Mouse (Mus musculus) kidney, postnatal 0 days (tissue): ENCODE measurements around the gene Icam4. TPM values are rescaled to one million over a fixed set of nuclear protein-coding genes. Genes with fewer than 3 reads are reported as not detected.

Source experiments
- ATAC-seq: fragments of 200-750 bp; cut with Nextera tagmentation; replicated peaks from 2 replicates; pipeline ENCODE4 v1.8.0; 2017; ENCODE audit warnings: low read depth, moderate number of reproducible peaks, moderate TSS enrichment, moderate library complexity; ENCODE audit not compliant: low FRiP score
- DNase-seq: peaks from one replicate; pipeline ENCODE4 v3.0.0-alpha.2; 2016; ENCODE audit warnings: low spot score
- H3K27ac ChIP-seq: fragments of 300-500 bp; sonication (generic); 2 replicates; pipeline ENCODE4 v1.5.1; 2014; ENCODE audit warnings: mild to moderate bottlenecking
- H3K27me3 ChIP-seq: fragments of 300-500 bp; sonication (generic); 2 replicates; pipeline ENCODE4 v1.6.1; 2014; ENCODE audit warnings: low read length, mixed read lengths; ENCODE audit not compliant: insufficient read depth
- H3K36me3 ChIP-seq: fragments of 300-500 bp; sonication (generic); 2 replicates; pipeline ENCODE4 v1.6.1; 2014; ENCODE audit warnings: low read length, mixed read lengths; ENCODE audit not compliant: insufficient read depth
- H3K4me1 ChIP-seq: fragments of 300-500 bp; sonication (generic); replicated peaks from 2 replicates; pipeline ENCODE4 v1.6.1; 2014; ENCODE audit warnings: antibody characterized with exemption, low read length, mixed read lengths; ENCODE audit not compliant: insufficient read depth
- H3K4me2 ChIP-seq: fragments of 300-500 bp; sonication (generic); 2 replicates; pipeline ENCODE4 v1.6.1; 2014; ENCODE audit warnings: mild to moderate bottlenecking, low read length, moderate library complexity, mixed read lengths
- H3K4me3 ChIP-seq: fragments of 300-500 bp; sonication (generic); replicated peaks from 2 replicates; pipeline ENCODE4 v1.5.1; 2014; ENCODE audit warnings: low read depth, low read length
- H3K9ac ChIP-seq: fragments of 300-500 bp; sonication (generic); 2 replicates; pipeline ENCODE4 v1.6.1; 2014; ENCODE audit warnings: low read depth, low read length
- H3K9me3 ChIP-seq: fragments of 300-500 bp; sonication (generic); replicated peaks from 2 replicates; pipeline ENCODE4 v1.6.1; 2016; ENCODE audit warnings: low read length, inconsistent platforms, mixed read lengths
- CTCF ChIP-seq: IDR thresholded peaks from 2 replicates; pipeline ENCODE4 v1.5.1; 2016; ENCODE audit warnings: antibody characterized with exemption, low read depth, mild to moderate bottlenecking, moderate library complexity
- WGBS: fragments of 180-500 bp; shearing (Covaris S2); extraction: QIAGEN DNeasy Blood & Tissue Kit; methylation state at CpG from one replicate; pipeline ENCODE4 v1.1.7; 2014; 5-methylcytosine and 5-hydroxymethylcytosine counted together
- polyA plus RNA-seq: library from polyadenylated mRNA; unstranded; fragments of >200 nt; fragmentation: Nextera tagmentation; extraction: Ambion mirVana; gene quantifications from 2 replicates; pipeline ENCODE4 v1.2.1, GENCODE M21; 2015

Icam4 gene
- polyA plus RNA-seq, 1 experiment from 2014 or later, result 0.26 TPM

GRCm38 (mm10) chr9:21031251-21031895, 2.2 kb downstream of the Icam4 start:
- WGBS, result under 1% methylated on average over 36 of the region's 36 CpGs
- no peak for TF ChIP-seq CTCF
- peaks cover 29% of the 10 kb centered on the region for H3K4me1 ChIP-seq

DNA sequence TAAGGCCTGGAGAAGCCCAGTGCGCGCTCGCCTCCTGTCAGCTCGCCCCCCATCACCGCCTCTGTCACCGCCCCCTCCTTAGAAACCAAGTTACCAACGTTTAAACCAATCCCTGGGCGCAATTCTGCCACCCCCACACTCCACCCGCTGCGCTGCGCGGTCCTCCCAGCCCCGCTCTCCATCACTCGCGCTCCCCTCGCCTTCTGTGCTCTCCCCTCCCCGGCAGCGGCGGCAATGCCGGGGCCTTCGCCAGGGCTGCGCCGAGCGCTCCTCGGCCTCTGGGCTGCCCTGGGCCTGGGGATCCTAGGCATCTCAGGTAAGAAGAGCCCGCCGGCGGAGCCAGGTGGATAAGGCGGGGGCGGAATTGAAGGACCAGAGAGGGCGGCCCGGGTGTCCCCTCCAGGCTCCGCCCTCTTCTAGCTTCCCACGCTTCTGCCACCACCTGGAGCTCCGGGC, 2.8 kb downstream of the Icam4 start, which contains the start of gene Icam5:
Icam5 (plus strand) TSS at position 178 of the 456 bp plus-strand sequence.
- peak within 1 kb of the TSS; percentile 93 for H3K4me2 ChIP-seq
- H3K36me3 ChIP-seq, result no peaks in the 10 kb centered on the region
- H3K27ac ChIP-seq, result no peak within 1 kb of the TSS
- H3K4me1 ChIP-seq, result peaks cover 29% of the 10 kb centered on the region
- DNase-seq (no peak), ATAC-seq (no peak)
- peak within 1 kb of the TSS; percentile 24 for H3K9ac ChIP-seq
- H3K27me3 ChIP-seq, result peaks cover 40% of the 10 kb centered on the region
- TF ChIP-seq CTCF, result no peak
- WGBS, result under 1% methylated on average over 33 of the region's 35 CpGs
- H3K4me3 ChIP-seq, result peak within 1 kb of the TSS; percentile 44
- H3K9me3 ChIP-seq, result no peaks in the 10 kb centered on the region

More at GRCm38 (mm10) chr9:21031251-21031895, 2.2 kb downstream of the Icam4 start:
- DNase-seq (peak; percentile 80), ATAC-seq (peak; percentile 2; the same call in 1 of the 2 replicates)
- H3K27ac ChIP-seq, result no peak overlapping the region
- H3K4me2 ChIP-seq, result peak overlapping the region; percentile 93
- no peak overlapping the region for H3K9ac ChIP-seq
- peak overlapping the region; percentile 44 for H3K4me3 ChIP-seq
- H3K27me3 ChIP-seq, result peaks cover 34% of the 10 kb centered on the region
- H3K36me3 ChIP-seq, result no peaks in the 10 kb centered on the region
- H3K9me3 ChIP-seq, result no peaks in the 10 kb centered on the region

DNA sequence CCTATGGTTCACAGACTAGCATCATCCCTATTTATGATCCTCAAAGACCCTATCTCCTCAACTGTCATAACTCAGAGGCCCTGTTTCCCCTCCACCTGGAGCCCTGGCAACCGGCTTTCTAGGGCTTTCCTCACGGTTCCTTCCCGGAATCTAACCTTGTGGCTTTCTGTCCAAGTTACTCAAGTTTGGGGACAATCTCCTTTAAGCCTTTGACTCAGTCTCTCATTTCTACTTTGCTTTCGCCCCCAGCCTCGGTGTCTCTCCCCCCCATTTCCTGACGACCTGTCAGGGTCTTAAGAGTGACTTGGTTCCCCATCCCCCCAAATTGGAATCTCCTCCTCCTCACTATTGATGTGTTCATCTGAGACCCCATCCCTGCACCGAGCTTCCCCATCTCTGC, 3.3 kb downstream of the Icam4 start:
- peaks cover 46% of the 10 kb centered on the region for H3K27me3 ChIP-seq
- WGBS, result 2% methylated on average over 7 of the region's 7 CpGs
- no peak for TF ChIP-seq CTCF
- no peaks in the 10 kb centered on the region for H3K9me3 ChIP-seq
- ATAC-seq (no peak), DNase-seq (no peak)
- H3K4me3 ChIP-seq, result peak overlapping the region; percentile 44
- H3K27ac ChIP-seq, result no peak overlapping the region
- peak overlapping the region; percentile 93 for H3K4me2 ChIP-seq
- H3K4me1 ChIP-seq, result peaks cover 34% of the 10 kb centered on the region
- no peak overlapping the region for H3K9ac ChIP-seq
- no peaks in the 10 kb centered on the region for H3K36me3 ChIP-seq

- ATAC-seq (peak; percentile 46), DNase-seq (peak; percentile 95)
- H3K27me3 ChIP-seq, result peaks cover 52% of the 10 kb centered on the region
- no peaks in the 10 kb centered on the region for H3K9me3 ChIP-seq
- H3K27ac ChIP-seq, result no peak overlapping the region
- TF ChIP-seq CTCF, result no peak
- under 1% methylated on average over 34 of the region's 34 CpGs for WGBS
- H3K9ac ChIP-seq, result peak overlapping the region; percentile 24; the same call in 1 of the 2 replicates
- peak overlapping the region; percentile 44 for H3K4me3 ChIP-seq
- peaks cover 39% of the 10 kb centered on the region for H3K4me1 ChIP-seq
- peak overlapping the region; percentile 93 for H3K4me2 ChIP-seq
- no peaks in the 10 kb centered on the region for H3K36me3 ChIP-seq
Measured at GRCm38 (mm10) chr9:21033136-21033535, 4.0 kb downstream of the Icam4 start.

DNA sequence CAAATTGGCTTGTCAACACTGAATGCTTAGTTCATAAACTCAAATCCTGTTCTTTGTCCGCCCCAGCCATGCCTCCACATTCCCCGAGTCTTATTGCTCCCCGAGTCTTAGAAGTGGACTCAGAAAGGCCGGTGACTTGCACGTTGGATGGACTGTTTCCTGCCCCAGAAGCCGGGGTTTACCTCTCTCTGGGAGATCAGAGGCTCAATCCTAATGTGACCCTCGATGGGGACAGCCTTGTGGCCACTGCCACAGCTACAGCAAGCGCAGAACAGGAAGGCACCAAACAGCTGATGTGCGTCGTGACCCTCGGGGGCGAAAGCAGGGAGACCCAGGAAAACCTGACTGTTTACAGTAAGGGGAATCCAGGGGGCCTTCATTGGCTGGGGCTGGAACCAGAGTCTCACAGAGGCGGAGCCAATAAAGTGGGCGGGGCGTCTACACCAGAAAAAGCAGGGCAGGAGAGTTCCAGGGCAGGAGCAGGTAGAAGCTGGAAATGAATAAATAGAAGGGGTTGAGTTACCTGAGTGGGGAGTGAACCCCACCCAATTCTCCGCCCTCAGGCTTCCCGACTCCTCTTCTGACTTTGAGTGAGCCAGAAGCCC, 5.4 kb downstream of the Icam4 start:
- TF ChIP-seq CTCF, result no peak
- H3K9me3 ChIP-seq, result no peaks in the 10 kb centered on the region
- peaks cover 59% of the 10 kb centered on the region for H3K27me3 ChIP-seq
- H3K4me1 ChIP-seq, result peaks cover 35% of the 10 kb centered on the region
- WGBS, result 6% methylated on average over 17 of the region's 17 CpGs
- ATAC-seq, result no peak
- no peaks in the 10 kb centered on the region for H3K36me3 ChIP-seq
- H3K4me3 ChIP-seq, result no peak overlapping the region
- no peak for DNase-seq
- no peak overlapping the region for H3K27ac ChIP-seq
- H3K9ac ChIP-seq, result no peak overlapping the region
- H3K4me2 ChIP-seq, result 0 out of 2 replicates have a peak overlapping the region, but pooled peaks have one; percentile 5

GRCm38 (mm10) chr9:21035586-21035985, 6.4 kb downstream of the Icam4 start:
- no peaks in the 10 kb centered on the region for H3K9me3 ChIP-seq
- no peak overlapping the region for H3K4me3 ChIP-seq
- no peak for TF ChIP-seq CTCF
- 32% methylated on average over 9 of the region's 9 CpGs for WGBS
- no peak overlapping the region for H3K27ac ChIP-seq
- peaks cover 26% of the 10 kb centered on the region for H3K4me1 ChIP-seq
- DNase-seq, result no peak
- no peak for ATAC-seq
- no peak overlapping the region for H3K9ac ChIP-seq
- H3K36me3 ChIP-seq, result no peaks in the 10 kb centered on the region
- no peak overlapping the region for H3K4me2 ChIP-seq
- peaks cover 59% of the 10 kb centered on the region for H3K27me3 ChIP-seq
